Mouse (Mus musculus): Measurements from ENCODE around the gene Cyp4f17.
"Not testable (repeated sequence)": the region's sequence is repeated elsewhere in the genome, so short reads cannot be mapped to it uniquely, and the experiment has no call there.

Cyp4f17 gene

DNA sequence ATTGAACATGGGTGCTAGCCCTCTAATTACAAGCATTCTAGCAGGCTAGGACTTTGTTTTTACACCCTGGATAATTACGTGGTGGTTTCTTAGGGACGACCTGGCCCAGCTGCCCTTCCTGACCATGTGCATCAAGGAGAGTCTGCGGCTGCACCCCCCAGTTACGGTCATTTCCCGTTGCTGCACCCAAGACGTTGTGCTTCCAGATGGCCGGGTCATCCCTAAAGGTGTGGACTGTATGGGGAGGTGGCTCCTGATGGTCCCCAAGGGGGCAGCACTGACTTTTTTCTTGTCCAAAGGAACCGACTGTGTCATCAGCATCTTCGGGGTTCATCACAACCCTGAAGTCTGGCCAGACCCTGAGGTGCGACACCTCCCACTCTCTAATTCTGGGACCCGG is 21.9 kb downstream of the Cyp4f17 start:
- DNase-seq: no peak

DNA sequence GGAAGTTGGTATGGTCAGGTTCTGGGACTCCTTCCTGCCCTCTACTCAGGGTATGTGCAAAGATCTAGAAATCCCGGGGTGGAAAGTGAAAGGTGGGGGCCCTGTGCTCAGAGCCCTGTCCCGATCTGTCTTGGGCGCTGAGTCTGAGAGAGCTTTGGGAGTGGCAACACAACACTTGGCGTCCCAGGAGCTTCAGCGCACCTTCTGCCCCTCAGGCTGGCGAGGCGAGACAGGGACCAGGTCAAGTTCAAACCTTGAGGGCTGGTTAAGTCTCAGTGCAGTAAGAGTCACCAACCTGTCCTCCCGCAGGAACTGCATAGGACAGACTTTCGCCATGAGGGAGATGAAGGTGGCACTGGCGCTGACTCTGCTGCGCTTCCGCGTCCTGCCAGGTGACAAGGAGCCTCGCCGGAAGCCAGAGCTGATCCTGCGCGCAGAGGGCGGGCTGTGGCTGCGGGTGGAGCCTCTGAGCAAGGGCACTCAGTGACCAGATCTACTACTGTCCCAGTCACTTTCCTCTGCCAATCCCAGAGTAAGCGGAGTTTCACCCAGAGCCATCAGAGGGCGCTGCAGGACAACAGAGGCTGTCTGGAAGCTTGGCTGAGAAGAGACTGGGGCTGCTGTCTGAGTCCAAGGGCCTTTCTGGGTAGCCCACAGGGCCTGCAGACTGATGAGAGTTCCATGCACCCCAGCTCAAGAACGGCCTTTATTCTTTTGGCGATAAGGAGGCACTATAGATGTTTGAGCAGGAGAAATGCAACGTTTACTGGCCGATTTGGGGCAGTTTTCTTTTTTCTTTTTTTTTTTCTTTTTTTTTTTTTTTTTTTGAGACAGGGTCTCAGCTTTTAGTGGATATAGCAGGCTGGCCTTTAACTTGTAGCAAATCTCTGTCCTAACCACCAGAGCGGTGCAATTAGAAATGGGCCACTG is 22.8 kb downstream of the Cyp4f17 start:
- peak; percentile 74 to 81 for DNase-seq

DNA sequence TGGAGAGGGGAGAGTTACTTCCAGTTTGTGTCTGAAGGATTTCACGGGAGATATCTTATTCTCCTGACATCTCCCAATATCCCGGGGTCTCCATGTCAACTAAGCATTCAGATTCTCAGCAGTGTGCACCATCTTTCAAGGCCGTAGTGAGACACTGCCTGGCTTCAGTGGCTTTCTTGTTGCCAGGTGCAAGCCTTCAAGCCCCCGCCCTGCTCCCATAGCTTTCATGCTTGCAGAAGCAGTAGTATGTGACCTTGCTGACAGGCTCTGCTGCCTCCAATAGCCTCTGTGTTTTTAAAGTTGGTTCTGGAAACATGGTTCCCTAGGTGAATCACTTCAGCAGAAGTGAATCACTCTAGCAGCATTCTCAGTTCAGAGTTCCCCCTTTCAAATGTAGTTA is 26.5 kb downstream of the Cyp4f17 start:
- DNase-seq: not testable (repeated sequence)

DNA sequence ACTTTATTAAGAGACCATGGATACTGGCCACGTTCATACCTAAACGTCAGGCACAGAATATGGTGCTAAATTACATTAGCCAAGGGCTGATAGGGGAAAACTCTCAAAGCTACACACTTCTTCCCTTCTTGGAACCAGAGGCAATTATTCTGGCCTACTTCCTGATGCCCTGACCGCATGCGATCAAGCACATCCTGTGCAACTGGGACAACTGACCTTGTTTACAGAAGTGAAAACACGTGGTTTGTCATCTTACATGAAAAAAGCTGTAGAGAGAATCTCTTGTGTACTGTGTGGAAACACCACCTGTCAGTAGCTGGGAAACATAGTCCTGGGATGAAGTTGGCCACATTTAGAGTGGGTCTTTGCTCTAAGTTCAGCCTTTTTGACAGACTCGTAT is 28.2 kb downstream of the Cyp4f17 start:
- no peak for DNase-seq

DNA sequence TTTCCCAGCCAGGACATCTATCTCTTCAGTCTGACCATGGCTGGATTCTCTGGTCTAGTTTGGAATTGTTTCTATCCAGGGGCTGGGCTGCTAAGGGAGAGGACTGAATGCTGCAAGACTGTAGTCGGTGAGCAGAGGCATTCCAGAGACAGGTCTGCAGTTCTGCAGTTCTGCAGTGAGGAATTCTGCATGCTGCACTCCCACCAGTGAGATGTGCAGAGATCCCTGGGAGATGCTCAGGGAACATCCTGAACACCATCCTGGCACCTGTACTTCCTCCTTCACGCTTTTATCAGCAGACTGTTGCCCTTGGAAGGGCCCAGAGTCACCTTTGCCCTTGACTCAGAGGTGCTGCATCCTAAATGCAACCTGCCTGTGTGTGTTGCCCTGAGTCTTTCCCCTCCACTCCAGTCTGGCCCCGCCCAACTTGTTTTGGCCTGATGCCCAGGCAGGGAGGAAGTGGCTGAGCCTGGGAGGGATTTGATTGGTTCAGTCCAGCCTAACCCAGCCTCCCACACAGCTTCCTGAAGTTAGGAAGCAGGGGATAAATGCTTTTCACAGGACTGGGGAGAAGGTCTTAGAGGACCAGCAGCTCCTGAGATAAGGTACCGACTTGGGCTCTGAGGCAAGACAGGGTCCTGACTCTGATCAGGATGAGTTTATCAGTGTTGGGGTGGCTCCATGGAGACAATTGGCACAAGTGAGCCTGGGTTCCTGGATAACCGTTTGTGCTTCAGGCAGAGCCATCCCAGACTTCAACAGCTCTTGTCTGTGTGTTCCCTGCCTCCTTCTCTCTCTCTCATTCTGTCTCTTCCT is 30.4 kb downstream of the Cyp4f17 start, which contains the start of gene Cyp4f16:
TSS of gene Cyp4f16 (plus strand) at position 508 of the 816 bp plus-strand sequence.
- DNase-seq: peak; percentile 59 to 75

DNA sequence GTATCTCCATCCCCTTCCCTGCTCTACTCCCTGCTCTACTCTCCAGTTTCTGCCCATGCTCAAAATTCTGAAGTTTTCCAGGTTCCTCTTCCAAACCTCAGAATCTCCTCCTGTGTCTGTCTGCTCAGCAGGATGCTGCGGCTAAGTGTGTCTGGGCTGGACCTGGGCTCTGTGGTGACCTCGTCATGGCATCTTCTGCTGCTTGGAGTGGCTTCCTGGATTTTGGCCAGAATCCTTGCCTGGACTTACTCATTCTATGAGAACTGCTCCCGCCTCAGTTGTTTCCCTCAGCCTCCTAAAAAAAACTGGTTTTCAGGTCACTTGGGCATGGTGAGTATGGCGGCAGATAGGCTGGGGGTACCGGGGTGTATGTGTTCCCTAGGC is 31.0 kb downstream of the Cyp4f17 start:
- DNase-seq: no peak

DNA sequence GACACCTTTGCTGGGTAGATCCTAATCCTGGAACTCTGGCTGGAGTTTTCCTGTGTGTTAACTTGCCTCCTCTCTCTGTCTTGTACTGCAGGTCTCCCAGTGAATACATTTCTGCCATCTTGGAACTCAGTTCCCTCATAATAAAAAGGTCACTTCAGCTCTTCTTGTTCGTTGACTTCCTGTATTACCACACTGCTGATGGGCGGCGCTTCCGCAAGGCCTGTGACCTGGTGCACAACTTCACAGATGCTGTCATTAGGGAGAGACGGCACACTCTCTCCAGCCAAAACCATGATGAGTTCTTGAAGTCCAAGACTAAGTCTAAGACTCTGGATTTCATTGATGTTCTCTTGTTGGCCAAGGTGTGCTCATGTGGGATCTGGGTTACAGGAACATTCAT is 38.9 kb downstream of the Cyp4f17 start:
- not testable (repeated sequence) for DNase-seq

DNA sequence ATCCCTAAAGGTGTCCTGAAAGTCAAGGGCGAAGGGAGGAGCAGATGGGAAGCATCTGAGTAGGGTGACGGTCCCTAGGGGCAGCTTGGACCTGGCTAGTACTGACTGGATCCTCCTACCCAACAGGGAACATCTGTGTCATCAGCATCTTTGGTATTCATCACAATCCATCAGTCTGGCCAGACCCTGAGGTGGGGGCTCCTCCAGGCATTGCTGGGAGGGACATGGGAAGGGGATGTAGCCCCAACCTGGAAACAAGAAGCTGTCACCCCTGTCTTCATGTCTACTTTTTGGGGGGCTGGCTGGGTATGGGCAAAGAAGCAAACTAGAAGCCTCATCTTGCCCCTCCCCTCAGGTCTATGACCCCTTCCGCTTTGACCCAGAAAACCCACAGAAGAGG is 44.5 kb downstream of the Cyp4f17 start:
- not testable (repeated sequence) for DNase-seq

DNA sequence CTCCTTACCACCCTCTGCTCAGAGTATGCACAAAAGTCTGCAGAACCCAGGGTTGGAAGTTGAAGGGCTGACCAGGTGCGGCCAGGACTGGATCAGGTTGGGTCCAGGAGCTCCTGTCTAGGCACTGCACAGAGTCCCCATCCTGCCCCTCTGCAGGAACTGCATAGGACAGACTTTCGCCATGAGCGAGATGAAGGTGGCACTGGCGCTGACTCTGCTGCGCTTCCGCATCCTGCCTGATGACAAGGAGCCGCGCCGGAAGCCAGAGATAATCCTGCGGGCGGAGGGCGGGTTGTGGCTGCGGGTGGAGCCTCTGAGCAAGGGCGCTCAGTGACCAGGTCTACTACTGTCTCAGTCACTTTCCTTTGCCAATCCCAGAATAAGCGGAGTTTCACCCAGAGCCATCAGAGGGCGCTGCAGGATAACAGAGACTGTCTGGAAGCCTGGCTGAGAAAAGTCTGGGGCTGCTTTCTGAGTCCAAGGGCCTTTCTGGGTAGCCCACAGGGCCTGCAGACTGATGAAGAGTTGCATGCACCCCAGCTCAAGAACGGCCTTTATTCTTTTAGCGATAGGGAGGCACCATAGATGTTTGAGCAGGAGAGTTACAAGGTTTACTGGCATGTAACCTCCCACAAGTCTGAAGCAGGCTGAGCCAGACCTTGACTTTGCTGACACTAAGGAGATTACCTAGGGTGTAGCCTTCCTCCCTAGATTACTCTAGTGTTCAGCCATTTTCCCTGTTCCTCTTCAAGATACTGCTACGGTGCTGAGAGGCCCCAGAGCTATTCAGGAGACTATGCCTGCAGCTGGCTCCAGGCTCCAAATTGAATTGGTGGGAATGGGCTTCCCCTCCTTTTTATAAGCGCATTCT is 45.3 kb downstream of the Cyp4f17 start:
- peak in 1 of 2 experiments; percentile 37 for DNase-seq

DNA sequence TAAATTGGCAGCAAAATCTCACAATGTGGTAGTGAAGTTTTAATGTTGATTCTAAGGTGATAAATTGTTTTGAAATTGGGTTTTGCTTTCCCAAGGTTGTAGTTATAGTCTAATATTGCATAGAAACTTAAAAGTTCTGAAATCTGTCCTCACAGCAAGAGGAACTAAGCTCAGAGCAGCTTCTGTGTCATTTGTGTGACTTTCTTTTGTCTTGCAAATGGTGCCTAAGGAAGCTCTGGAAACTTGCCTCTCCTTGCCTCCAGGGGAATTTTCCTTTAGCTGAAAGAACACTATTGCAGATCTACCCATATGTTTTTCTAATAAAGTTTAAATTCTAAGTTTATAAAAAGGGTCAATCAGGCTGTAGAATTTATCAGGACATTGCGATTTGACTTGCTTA is 47.2 kb downstream of the Cyp4f17 start:
- not testable (repeated sequence) for DNase-seq

DNA sequence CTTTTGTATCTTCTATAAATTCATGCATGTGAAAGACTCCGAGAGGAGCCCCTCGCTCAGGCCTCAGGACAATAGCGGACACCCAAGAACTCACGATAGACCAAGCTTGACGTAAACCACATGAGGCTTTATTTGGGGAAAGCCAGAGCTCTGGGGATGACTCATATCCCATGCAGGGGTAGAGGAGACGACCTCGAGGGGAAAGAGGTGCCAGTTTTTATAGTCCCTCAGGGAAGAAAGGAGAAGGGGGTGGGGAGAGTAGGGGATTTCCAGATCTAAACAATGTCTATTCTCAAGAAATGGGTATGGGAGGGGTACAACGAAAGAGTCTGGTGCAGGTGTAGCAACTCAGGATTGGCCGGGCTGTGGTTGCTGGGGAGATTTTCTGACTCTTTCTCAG is 48.5 kb downstream of the Cyp4f17 start:
- not testable (repeated sequence) for DNase-seq

DNA sequence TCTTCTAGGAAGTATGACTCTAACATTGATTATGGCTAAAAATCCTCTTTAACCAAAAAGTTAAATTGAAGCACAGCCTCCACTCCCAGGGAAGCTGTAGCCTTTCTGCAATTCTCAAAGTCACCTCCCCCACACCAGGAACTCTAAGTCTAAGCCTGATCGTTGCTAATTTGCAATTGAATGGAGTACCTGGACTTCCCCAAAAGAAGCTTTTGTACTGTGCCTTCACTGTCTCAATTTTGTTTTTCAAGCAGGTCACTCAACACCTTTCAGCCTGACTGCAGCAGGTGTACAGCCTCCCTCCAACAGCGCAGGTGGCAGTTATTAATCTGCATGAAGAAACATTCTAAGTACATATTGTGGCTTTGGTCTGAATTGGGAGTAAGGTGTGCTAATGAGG is 57.5 kb downstream of the Cyp4f17 start:
- not testable (repeated sequence) for DNase-seq

DNA sequence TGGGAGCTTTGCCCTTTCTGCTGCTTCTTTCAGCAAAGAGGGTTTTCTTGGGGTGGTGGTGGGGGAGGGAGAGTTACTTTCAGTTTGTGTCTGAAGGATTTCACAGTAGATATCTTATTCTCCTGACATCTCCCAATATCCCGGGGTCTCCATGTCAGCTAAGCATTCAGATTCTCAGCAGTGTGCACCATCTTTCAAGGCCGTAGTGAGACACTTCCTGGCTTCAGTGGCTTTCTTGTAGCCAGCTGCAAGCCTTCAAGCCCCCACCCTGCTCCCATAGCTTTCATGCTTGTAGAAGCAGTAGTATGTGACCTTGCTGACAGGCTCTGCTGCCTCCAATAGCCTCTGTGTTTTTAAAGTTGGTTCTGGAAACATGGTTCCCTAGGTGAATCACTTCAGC is 67.4 kb downstream of the Cyp4f17 start:
- not testable (repeated sequence) for DNase-seq

DNA sequence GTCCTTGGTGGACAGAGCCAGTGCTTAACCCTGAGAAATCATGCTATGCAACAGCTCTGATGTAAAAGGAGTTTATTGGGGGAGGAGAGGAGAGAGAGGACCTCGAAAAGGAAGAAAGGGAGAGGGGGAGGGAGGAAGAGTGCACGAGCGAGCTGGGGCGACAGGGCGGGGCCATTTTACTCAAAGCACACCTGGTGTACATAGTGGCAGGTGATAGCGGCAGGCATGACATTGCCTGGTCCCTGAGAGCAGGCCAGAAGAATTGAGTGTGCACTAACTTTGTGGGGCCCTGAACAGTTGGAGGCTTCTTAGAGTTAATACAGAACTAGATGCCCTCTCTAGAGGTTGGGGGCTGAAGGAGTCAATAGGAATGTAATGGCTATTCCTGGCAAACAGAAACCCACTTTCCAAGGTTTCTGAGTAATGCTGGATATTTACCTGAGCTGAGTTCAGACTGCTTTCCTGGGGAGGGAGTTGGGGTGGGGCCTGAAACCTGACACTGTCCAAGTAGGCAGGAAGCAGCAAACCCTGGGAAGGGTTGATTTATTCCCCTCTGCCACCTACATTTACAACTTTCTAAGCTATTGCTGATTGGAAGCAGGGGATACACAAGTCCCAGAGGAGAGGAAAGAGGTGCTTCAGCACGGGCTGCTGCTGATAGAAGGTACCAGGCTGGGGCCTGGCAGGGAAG is 71.8 kb downstream of the Cyp4f17 start:
- no peak for DNase-seq

All from spleen, adult 18-20 months (tissue).